Mouse (Mus musculus) T-helper 2 cell (primary cell): ENCODE results near the gene Emid1.

ENCODE experiments used
- in situ Hi-C: fragments of 300-600 bp; cut with MboI, MseI; formaldehyde crosslinking; loops from one replicate; pipeline ENCODE4 v1.15.1; 2025; ENCODE audit warnings: high pct_unique_total_duplicates

The Emid1 gene

DNA sequence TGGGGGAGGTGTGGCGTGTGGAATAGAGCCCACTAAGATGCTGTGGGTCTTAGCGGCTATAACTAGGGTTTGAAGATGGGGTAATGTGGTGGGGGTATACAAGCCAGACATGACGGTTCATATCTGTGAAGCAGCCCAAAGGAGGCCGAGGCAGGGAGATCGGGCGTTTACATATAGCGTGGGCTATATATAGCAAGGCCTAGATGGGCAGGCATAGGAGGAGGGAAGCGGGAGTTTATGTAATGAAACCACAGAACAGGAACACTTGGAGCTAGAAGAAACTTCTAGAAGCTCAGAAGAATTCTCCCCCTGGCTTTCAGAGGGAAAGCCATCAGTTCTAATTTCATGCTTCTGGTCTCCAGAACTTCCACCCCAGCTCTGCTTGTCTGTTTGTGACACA is 11.4 kb upstream of the Emid1 start:
- in situ Hi-C loops, result no loop called here

DNA sequence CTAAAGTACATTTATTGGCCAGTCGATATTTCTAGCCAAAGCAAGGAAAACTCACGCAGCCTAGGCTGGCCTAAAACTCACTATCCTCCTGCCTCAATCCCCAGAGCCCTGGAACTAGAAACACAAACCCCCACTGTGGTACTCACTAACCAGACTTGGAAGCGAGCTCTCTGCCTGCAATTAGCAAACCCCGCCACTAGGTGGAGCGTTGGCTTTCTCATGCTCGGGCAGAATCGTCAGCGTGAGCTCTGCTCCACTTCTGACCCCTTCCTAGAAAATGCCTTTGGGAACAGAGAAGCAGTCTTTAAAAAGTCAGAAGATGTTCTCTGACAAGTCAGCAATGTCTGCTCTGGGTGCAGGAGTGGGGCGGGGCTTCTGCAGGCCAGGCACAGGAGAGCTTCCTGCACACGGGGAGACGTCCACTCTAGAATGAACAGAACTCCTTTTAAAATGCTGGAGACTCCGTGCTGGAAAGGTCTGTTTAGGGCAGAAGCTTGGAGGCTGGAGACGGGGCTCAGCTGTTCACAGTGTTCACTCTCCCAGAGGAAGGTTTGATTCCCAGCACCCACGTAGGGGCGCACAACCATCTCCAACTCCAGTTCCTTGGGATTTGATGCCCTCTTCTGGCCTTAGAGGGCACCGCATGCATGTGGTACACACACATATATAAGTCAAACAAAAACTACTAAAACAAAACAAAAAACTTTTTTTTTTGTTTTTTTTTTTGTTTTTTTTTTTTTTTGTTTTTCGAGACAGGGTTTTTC is 8.8 kb upstream of the Emid1 start:
- in situ Hi-C loops, result no loop called here

DNA sequence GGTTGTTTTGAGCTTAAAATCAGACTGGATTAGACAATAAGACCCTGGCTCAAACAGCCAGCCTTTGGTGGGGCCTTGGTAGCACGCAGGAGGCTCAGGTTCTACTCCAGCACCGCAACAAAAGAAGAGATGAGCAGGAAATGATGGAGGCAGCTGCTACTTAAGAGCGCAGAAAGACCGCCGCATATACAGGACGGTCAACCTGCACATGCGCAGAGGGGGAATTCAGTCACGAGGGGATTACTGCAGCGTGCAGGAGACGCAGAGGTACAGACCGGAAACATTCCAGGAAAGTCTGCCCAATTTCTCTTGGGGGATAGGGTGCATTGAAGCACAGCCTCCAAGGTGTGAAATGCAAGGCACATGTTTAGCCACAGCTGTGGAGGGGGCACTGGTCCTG is 6.0 kb upstream of the Emid1 start:
- in situ Hi-C loops, result no loop called here

GRCm38 (mm10) chr11:5154961-5155805 is 3.1 kb upstream of the Emid1 start:
- in situ Hi-C loops, result loop anchor here (5.0 kb wide), 1 partner anchor 38 kb away; no protein-coding TSS in a partner anchor

GRCm38 (mm10) chr11:5151247-5151630 is 818 bp downstream of the Emid1 start:
- in situ Hi-C loops, result loop anchor here (5.0 kb wide), 1 partner anchor 34 kb away; no protein-coding TSS in a partner anchor

GRCm38 (mm10) chr11:5150416-5151246 is 1.4 kb downstream of the Emid1 start:
- in situ Hi-C loops, result loop anchor here (5.0 kb wide), 1 partner anchor 33 kb away; no protein-coding TSS in a partner anchor

GRCm38 (mm10) chr11:5149955-5150354 is 2.1 kb downstream of the Emid1 start:
- in situ Hi-C loops, result loop anchor here (5.0 kb wide), 1 partner anchor 33 kb away; no protein-coding TSS in a partner anchor

- in situ Hi-C loops, result no loop called here
Measured at GRCm38 (mm10) chr11:5149249-5149648, 2.8 kb downstream of the Emid1 start.

- in situ Hi-C loops, result no loop called here
Measured at GRCm38 (mm10) chr11:5145600-5145999, 6.5 kb downstream of the Emid1 start.

- in situ Hi-C loops, result no loop called here
Measured at GRCm38 (mm10) chr11:5141965-5142364, 10.1 kb downstream of the Emid1 start.

DNA sequence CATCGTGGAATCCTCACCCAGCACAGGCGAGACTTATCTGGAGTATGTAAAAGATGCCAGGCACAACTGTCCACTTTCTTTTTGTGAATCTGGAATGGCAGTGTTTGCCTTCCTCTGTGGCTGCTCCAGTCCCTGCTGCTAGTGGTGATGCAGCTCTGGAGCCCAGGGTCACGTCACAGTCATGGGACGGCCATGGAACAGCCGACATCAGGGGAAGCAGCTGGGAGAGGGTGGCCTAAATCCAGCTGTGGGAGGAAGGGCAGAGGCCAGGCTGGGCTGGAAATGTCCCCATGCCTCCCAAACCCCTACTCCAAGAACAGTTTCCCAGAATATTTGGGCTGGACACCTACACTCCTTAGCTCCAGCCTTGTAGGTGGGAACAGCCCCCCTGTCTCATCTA is 10.8 kb downstream of the Emid1 start:
- in situ Hi-C loops, result no loop called here

- in situ Hi-C loops, result no loop called here
Measured at GRCm38 (mm10) chr11:5140619-5141018, 11.4 kb downstream of the Emid1 start.

DNA sequence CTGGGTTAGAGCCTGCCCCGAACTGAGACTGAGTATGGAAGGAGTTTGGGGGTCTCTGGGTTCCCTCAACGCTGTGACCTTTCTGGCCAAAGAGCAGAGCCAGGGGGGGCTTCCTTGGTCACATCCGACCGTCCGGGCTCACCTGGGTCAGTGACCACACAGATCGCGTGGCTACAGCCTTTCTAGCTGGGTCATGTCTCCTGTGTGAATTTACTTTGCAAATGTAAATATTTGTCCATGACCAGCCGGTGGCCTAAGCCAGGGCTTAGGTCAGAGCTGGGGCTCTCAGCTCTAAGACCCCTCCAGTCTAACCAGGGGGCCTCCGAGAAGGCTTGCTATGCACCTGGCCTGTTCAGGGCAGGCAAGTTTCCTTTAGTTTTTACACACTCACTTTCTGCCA is 12.7 kb downstream of the Emid1 start:
- in situ Hi-C loops, result no loop called here

GRCm38 (mm10) chr11:5138642-5139041 is 13.4 kb downstream of the Emid1 start:
- in situ Hi-C loops, result no loop called here

DNA sequence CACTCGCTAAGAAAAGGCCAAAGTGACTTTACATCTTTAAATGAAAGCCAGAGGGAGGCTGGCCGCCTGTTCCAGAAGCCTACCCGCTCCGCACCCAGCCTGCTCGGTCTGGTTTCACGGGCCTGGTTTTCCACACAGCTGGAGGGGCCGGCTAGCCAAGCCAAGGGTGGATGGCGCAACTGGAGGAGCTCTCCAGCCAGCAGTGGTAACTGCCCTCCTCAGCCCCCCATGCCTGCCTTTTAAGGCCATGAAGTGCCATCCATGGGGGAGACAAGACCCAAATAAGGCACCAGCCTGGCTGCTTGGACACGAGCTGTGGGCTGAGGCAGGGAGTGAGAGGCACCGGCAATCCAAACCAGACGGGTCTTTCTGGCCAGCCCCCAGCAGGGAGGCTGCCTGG is 16.1 kb downstream of the Emid1 start:
- in situ Hi-C loops, result no loop called here

GRCm38 (mm10) chr11:5132751-5133150 is 19.3 kb downstream of the Emid1 start:
- in situ Hi-C loops, result loop anchor here (5.0 kb wide), 1 partner anchor 90 kb away; no protein-coding TSS in a partner anchor

DNA sequence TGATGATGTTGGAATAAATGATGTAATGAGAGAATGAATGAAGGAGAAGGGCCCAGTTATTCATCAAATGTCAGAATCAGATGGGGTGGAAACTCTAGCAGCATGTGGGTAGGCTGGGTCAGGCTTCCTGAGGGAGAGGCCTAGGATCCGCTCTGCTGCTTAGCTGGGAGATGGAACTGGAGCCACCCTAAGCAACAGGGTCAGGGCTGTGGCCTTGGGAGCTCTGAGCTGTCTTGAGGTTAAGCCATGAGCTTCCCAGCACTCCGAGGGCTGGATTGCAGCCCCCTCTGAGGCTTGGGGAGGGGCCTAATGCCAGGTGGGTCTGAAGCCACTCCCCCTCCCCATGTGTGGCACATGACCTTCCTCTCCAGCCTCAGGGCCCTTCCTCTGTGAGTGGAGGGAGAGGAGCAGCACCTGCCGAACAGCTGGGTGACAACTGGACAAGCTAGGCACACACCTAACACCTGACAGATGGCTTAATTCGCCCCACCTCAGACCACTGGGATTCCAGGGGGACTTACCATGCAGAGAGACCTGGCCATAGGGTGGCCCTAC is 21.9 kb downstream of the Emid1 start:
- in situ Hi-C loops, result loop anchor here (5.0 kb wide), 1 partner anchor 92 kb away; no protein-coding TSS in a partner anchor

GRCm38 (mm10) chr11:5129035-5129480 is 23.0 kb downstream of the Emid1 start:
- in situ Hi-C loops, result loop anchor here (10.0 kb wide), 1 partner anchor 116 kb away; no protein-coding TSS in a partner anchor

DNA sequence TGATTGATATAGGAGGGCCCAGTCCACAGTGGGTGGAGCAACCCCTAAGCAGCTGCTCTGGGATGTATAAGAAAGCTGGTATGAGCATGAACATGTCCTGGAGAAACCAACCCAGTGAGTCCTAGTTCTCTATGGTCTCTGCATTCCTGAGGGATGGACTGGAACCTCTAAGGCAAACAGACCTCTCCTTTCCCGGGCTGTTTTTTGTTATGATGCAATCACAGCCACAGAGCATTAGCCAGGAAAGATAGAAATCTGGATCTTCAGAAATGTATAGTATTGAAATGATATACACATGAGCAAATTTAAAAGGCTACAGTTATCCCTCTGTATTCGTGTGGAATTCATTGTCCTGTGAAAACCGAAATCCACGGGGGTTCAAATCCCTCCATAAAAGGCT is 26.3 kb downstream of the Emid1 start:
- in situ Hi-C loops, result loop anchor here (10.0 kb wide), 1 partner anchor 119 kb away; no protein-coding TSS in a partner anchor

DNA sequence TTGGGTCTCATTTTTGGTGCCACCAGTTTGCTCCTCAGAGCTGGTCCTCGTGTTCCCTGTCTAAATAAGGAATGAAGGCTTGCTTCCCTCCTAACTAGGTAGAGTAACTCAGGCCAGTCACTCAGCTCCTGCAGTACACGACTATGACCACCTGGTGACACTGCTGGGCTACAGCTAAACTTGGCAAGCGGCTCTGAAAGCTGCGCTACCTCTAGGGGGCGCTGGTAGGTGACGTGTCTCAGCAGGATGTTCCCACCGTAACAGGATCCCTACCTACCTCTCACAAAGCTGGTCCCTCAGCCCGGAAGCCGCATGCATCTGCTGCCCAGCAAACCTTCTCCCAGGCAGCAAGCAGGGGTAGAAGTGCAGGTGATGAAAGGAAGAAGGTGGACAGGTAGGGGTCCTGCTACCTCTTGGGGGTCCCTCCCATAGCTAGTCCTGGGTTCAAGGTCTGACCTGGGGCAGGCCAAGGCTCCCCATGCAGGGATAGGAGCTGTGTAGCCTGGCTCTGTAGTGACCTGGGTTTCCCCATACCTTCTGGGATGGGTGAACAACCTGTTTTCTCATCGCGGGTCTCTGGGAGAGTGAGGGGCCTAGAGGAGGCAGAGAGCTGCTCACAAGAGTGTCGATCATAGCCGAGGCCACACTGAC is 37.0 kb downstream of the Emid1 start:
- in situ Hi-C loops, result loop anchor here (5.0 kb wide), 1 partner anchor 37 kb away; the partner anchor contains the start of gene Emid1
